Mouse (Mus musculus): ENCODE data around the gene Csf1.

Csf1 gene

GRCm38 (mm10) chr3:107759929-107760581 is at the start of gene Csf1:
Gene Csf1 (minus strand): TSS chr3:107760469.
- DNase-seq (ENCODE audit: low read depth, low spot score) = no peak

GRCm38 (mm10) chr3:107808013-107808750 is 47.9 kb upstream of the Csf1 start:
- no peak for DNase-seq (ENCODE audit: low read depth, low spot score)

- no peak for DNase-seq (ENCODE audit: low read depth, low spot score)
These were observed 47.2 kb upstream of the Csf1 start for GRCm38 (mm10) chr3:107807386-107807974.

GRCm38 (mm10) chr3:107806916-107807315 is 46.6 kb upstream of the Csf1 start:
- no peak for DNase-seq (ENCODE audit: low read depth, low spot score)

GRCm38 (mm10) chr3:107804799-107805198 is 44.5 kb upstream of the Csf1 start:
- DNase-seq (ENCODE audit: low read depth, low spot score) = no peak

GRCm38 (mm10) chr3:107802185-107802946 is 42.1 kb upstream of the Csf1 start:
- no peak for DNase-seq (ENCODE audit: low read depth, low spot score)

- no peak for DNase-seq (ENCODE audit: low read depth, low spot score)
These were observed 38.7 kb upstream of the Csf1 start for GRCm38 (mm10) chr3:107798946-107799345.

- DNase-seq (ENCODE audit: low read depth, low spot score) = no peak
These were observed 36.1 kb upstream of the Csf1 start for GRCm38 (mm10) chr3:107796191-107796983.

- DNase-seq (ENCODE audit: low read depth, low spot score) = no peak
These were observed 34.6 kb upstream of the Csf1 start for GRCm38 (mm10) chr3:107794890-107795289.

GRCm38 (mm10) chr3:107793300-107794201 is 33.3 kb upstream of the Csf1 start:
- DNase-seq (ENCODE audit: low read depth, low spot score) = no peak

GRCm38 (mm10) chr3:107792736-107793135 is 32.5 kb upstream of the Csf1 start:
- DNase-seq (ENCODE audit: low read depth, low spot score) = no peak

GRCm38 (mm10) chr3:107790766-107791303 is 30.6 kb upstream of the Csf1 start:
- DNase-seq (ENCODE audit: low read depth, low spot score) = no peak

- DNase-seq (ENCODE audit: low read depth, low spot score) = no peak
These were observed 30.0 kb upstream of the Csf1 start for GRCm38 (mm10) chr3:107790227-107790626.

- DNase-seq (ENCODE audit: low read depth, low spot score) = no peak
These were observed 28.6 kb upstream of the Csf1 start for GRCm38 (mm10) chr3:107788885-107789284.

GRCm38 (mm10) chr3:107787613-107788501 is 27.6 kb upstream of the Csf1 start:
- DNase-seq (ENCODE audit: low read depth, low spot score) = no peak

GRCm38 (mm10) chr3:107786980-107787612 is 26.8 kb upstream of the Csf1 start:
- DNase-seq (ENCODE audit: low read depth, low spot score) = no peak

- DNase-seq (ENCODE audit: low read depth, low spot score) = no peak
These were observed 26.1 kb upstream of the Csf1 start for GRCm38 (mm10) chr3:107786344-107786743.

- no peak for DNase-seq (ENCODE audit: low read depth, low spot score)
These were observed 25.3 kb upstream of the Csf1 start for GRCm38 (mm10) chr3:107785546-107785945.

All from c-Kit-negative CD71-positive TER-119-positive erythroid progenitor cells, embryonic 14.5 days (primary cell).